Mouse (Mus musculus): Measurements from ENCODE around the gene Vhl.

- TF ChIP-seq ELF1 (IDR thresholded peaks at IDR 0.05; ENCODE audit: low read depth, low read length) (no peak), CTCF (IDR thresholded peaks at IDR 0.05 in 2 of 3, conservative IDR thresholded peaks at IDR 0.05 in 1 of 3; ENCODE audit: control insufficient read depth in 1 of 3, insufficient read depth in 1 of 3, low read depth in 2 of 3, low read length in 3 of 3, poor library complexity in 1 of 3, severe bottlenecking in 1 of 3) (peak in 2 of 3 experiments; percentile 44 to 50; a peak in 4 of 6 replicates), HCFC1 (IDR thresholded peaks at IDR 0.05; ENCODE audit: low read depth, low read length) (peak; percentile 78)
Measured at GRCm38 (mm10) chr6:113604432-113605223, 19.1 kb upstream of the Vhl start, which contains the start of gene Brk1.

All from MEL (cell line).